Mouse (Mus musculus) thymus, adult 2 months (tissue): ENCODE measurements around the gene Pip5k1b.

Experiments used
- CTCF ChIP-seq: fragments of 200-500 bp; IDR thresholded peaks from 2 replicates; pipeline ENCODE4 v1.5.1; 2012; ENCODE audit warnings: mild to moderate bottlenecking, control low read depth, low read length, moderate library complexity, borderline replicate concordance; ENCODE audit not compliant: control insufficient read depth, poor library complexity, insufficient read depth; ENCODE audit errors: extremely low read depth
- POLR2A ChIP-seq: fragments of 200-500 bp; IDR thresholded peaks from 2 replicates; pipeline ENCODE4 v1.6.1; 2012; ENCODE audit warnings: mild to moderate bottlenecking, low read length, control low read depth, moderate library complexity; ENCODE audit not compliant: control insufficient read depth, poor library complexity, insufficient read depth; ENCODE audit errors: extremely low read depth

GRCm38 (mm10) chr19:24314676-24315075 is 241.0 kb downstream of the Pip5k1b start:
- TF ChIP-seq CTCF = no peak
- TF ChIP-seq POLR2A = no peak
